Mouse (Mus musculus): Measurements from ENCODE around the gene Ccm2l. TPM values are rescaled to one million over a fixed set of nuclear protein-coding genes. Genes with fewer than 3 reads are reported as not detected.
A peak's percentile ranks its signal among the peaks of the same experiment; 100 is the strongest.

Ccm2l gene
- total and polyA plus RNA-seq, 2 experiments from 2014 or later, result 1.3 to 3.9 TPM

DNA sequence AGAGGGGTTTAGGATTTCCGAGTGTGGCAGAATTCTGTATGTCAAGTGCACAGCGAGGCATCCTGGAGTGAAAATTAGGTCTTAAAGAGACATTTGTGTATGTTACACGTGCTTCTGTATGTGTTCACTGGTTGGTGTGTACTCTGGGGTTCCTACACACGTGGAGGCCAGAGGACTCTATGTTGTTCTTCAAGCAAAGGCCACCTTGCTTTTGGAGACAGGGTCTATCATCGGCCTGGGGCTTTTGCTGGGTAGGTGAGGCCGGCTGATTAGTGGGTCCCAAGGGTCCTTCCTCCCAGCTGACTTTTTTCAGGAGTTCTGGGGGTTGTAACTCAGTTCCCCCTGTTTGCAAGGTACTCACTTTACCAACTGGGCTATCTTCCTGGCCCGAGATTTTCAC, 43.8 kb downstream of the Ccm2l start:
- Histone ChIP-seq H3K36me3 (ENCODE audit: insufficient read depth, low read length) (no peaks in the 10 kb centered on the region), H3K9ac (replicated peaks; ENCODE audit: low read length) (no peak overlapping the region), H3K27ac (no peak overlapping the region), H3K4me1 (ENCODE audit: insufficient read depth, low read length) (0 out of 2 replicates have a peak, but pooled peaks cover 2% of the 10 kb centered on the region), H3K4me2 (ENCODE audit: low read depth, low read length) (peak overlapping the region; percentile 90; the same call in 1 of the 2 replicates), H3K4me3 (ENCODE audit: low read length) (no peak overlapping the region), H3K9me3 (ENCODE audit: low read length) (no peaks in the 10 kb centered on the region), H3K27me3 (ENCODE audit: insufficient read depth, low read length) (peaks cover 14% of the 10 kb centered on the region; the same call in 1 of the 2 replicates)
- no peak for TF ChIP-seq CTCF (IDR thresholded peaks at IDR 0.05; ENCODE audit: low read depth)
- no peak for DNase-seq (ENCODE audit: low spot score)
- ATAC-seq, result no peak
- WGBS, result 73% methylated on average over 7 of the region's 7 CpGs

DNA sequence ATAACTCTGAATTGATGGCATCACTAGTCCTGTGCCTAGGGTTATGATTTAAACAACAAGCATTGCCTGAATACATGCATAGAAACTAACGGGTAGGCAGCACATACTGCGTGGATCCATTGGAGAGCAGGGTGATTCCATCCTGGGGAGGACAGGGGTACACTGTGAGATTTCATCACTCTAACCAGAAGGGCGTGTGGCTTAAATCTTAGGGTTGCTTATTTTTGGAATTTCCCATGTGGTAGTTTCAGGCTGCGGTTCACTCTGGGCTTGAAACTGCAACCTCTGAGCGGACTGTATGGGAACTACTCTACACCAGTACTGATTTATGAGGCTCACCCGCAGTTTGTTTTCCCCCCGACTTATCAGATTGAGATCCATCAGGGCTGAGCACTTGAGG, 45.5 kb downstream of the Ccm2l start:
- DNase-seq (ENCODE audit: low spot score), result no peak
- no peak overlapping the region for H3K27ac ChIP-seq
- no peaks in the 10 kb centered on the region for H3K36me3 ChIP-seq (ENCODE audit: insufficient read depth, low read length)
- ATAC-seq, result no peak
- WGBS, result 90% methylated on average over 7 of the region's 7 CpGs
- 0 out of 2 replicates have a peak, but pooled peaks cover 2% of the 10 kb centered on the region for H3K4me1 ChIP-seq (ENCODE audit: insufficient read depth, low read length)
- H3K9me3 ChIP-seq (ENCODE audit: low read length), result no peaks in the 10 kb centered on the region
- no peak overlapping the region for H3K4me2 ChIP-seq (ENCODE audit: low read depth, low read length)
- H3K9ac ChIP-seq (replicated peaks; ENCODE audit: low read length), result no peak overlapping the region
- no peak for TF ChIP-seq CTCF (IDR thresholded peaks at IDR 0.05; ENCODE audit: low read depth)
- H3K27me3 ChIP-seq (ENCODE audit: insufficient read depth, low read length), result peaks cover 14% of the 10 kb centered on the region; the same call in 1 of the 2 replicates
- no peak overlapping the region for H3K4me3 ChIP-seq (ENCODE audit: low read length)

DNA sequence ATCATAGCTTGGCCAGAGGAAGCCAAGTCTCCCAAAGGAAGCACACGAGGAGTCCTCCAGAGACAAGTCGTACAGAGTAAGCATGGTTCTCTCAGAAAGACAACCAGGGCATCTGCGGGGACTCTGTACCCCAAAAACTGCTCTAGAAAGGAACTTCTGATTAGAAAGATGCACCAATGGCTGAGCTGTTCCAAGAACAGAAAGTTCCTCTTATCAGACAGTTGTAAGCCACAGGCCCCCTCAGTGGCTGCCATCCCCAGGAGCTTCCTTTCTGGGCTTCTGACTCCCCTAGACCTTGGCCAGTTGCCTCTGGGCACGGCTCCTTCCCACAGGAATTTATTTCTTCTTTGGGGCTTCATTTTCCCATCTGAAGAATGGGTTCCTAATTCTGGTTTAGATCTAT, 49.9 kb downstream of the Ccm2l start:
- H3K9me3 ChIP-seq (ENCODE audit: low read length), result no peaks in the 10 kb centered on the region
- no peak overlapping the region for H3K9ac ChIP-seq (replicated peaks; ENCODE audit: low read length)
- no peak overlapping the region for H3K27ac ChIP-seq
- TF ChIP-seq CTCF (IDR thresholded peaks at IDR 0.05; ENCODE audit: low read depth), result no peak
- ATAC-seq (no peak), DNase-seq (ENCODE audit: low spot score) (no peak)
- no peaks in the 10 kb centered on the region for H3K4me1 ChIP-seq (ENCODE audit: insufficient read depth, low read length)
- WGBS, result 72% methylated on average over 4 of the region's 4 CpGs
- H3K27me3 ChIP-seq (ENCODE audit: insufficient read depth, low read length), result no peaks in the 10 kb centered on the region; the same call in 1 of the 2 replicates
- H3K4me2 ChIP-seq (ENCODE audit: low read depth, low read length), result no peak overlapping the region
- no peaks in the 10 kb centered on the region for H3K36me3 ChIP-seq (ENCODE audit: insufficient read depth, low read length)
- H3K4me3 ChIP-seq (ENCODE audit: low read length), result no peak overlapping the region

DNA sequence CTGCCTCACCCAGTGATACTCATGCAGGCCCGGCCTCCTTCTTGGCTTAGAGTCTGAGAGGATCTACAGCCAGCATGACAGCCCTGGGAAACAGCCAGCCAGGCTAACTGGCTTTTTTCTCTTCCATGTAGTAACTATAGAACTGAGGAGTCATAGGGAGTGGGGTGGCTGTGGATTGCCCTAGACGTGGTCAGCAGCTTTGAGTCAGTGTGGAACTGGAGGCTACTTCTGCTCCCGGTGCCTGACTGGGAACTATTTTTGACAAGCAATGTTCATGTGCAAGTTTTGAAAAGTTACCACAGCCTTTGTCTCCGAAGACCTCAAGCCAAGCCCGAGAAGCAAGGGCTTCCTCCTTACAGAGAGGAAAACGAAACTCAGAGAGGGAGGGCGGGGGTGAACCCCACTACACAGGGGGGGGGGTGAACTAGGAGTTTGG, 51.3 kb downstream of the Ccm2l start:
- Histone ChIP-seq H3K27me3 (ENCODE audit: insufficient read depth, low read length) (no peaks in the 10 kb centered on the region), H3K4me2 (ENCODE audit: low read depth, low read length) (no peak overlapping the region), H3K9ac (replicated peaks; ENCODE audit: low read length) (no peak overlapping the region), H3K4me1 (ENCODE audit: insufficient read depth, low read length) (no peaks in the 10 kb centered on the region), H3K4me3 (ENCODE audit: low read length) (no peak overlapping the region), H3K36me3 (ENCODE audit: insufficient read depth, low read length) (no peaks in the 10 kb centered on the region), H3K9me3 (ENCODE audit: low read length) (no peaks in the 10 kb centered on the region), H3K27ac (no peak overlapping the region)
- TF ChIP-seq CTCF (IDR thresholded peaks at IDR 0.05; ENCODE audit: low read depth), result no peak
- no peak for ATAC-seq
- WGBS, result 70% methylated on average over 7 of the region's 7 CpGs
- peak; percentile 13 for DNase-seq (ENCODE audit: low spot score)

DNA sequence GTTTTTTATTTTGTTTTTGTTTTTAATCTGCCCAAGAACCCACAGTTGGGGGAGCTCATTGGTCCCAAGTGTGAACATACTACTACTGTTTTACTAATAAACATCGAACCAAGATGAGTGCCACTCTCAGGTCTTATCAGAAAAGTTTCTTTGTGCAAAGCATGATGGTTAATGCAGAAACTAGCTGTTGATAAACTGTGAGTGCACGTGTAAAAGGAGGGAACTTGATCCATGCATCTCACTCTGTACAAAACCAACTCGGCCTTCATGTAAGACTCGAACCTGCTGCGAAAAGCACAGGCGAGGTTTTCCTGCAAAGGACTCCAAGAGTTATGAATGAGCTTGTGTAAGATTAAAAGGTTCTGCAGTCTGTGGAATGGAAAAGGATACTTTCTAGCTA, 53.7 kb downstream of the Ccm2l start:
- Histone ChIP-seq H3K36me3 (ENCODE audit: insufficient read depth, low read length) (no peaks in the 10 kb centered on the region), H3K27me3 (ENCODE audit: insufficient read depth, low read length) (no peaks in the 10 kb centered on the region), H3K4me2 (ENCODE audit: low read depth, low read length) (no peak overlapping the region), H3K4me1 (ENCODE audit: insufficient read depth, low read length) (no peaks in the 10 kb centered on the region), H3K27ac (no peak overlapping the region), H3K9ac (replicated peaks; ENCODE audit: low read length) (no peak overlapping the region), H3K9me3 (ENCODE audit: low read length) (no peaks in the 10 kb centered on the region), H3K4me3 (ENCODE audit: low read length) (no peak overlapping the region)
- no peak for DNase-seq (ENCODE audit: low spot score)
- no peak for TF ChIP-seq CTCF (IDR thresholded peaks at IDR 0.05; ENCODE audit: low read depth)
- no peak for ATAC-seq
- 87% methylated on average over 6 of the region's 6 CpGs for WGBS

DNA sequence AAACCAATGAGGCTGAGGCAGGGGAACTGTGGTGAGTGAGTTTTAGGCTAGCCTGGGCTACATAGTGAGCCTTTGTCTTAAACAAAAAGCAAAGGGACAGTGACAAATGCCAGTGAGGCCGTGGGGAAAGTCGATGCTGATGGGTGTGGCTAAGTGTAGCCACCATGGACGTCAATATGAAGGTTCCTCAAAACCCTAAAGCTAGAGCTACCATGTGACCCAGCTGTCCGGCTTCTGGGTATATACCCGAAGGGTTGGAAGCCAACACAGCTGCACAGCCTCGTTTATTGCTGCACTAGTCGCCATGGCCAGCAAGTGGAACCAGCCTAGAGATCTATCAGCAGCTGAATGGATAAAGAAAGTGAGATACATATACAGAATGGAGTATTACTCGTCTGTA, 54.4 kb downstream of the Ccm2l start:
- TF ChIP-seq CTCF (IDR thresholded peaks at IDR 0.05; ENCODE audit: low read depth), result no peak
- Histone ChIP-seq H3K4me1 (ENCODE audit: insufficient read depth, low read length) (no peaks in the 10 kb centered on the region), H3K27me3 (ENCODE audit: insufficient read depth, low read length) (no peaks in the 10 kb centered on the region), H3K36me3 (ENCODE audit: insufficient read depth, low read length) (no peaks in the 10 kb centered on the region), H3K4me2 (ENCODE audit: low read depth, low read length) (no peak overlapping the region), H3K4me3 (ENCODE audit: low read length) (no peak overlapping the region), H3K9me3 (ENCODE audit: low read length) (no peaks in the 10 kb centered on the region), H3K9ac (replicated peaks; ENCODE audit: low read length) (no peak overlapping the region), H3K27ac (no peak overlapping the region)
- ATAC-seq (no peak), DNase-seq (ENCODE audit: low spot score) (no peak)
- WGBS, result 67% methylated on average over 8 of the region's 8 CpGs

DNA sequence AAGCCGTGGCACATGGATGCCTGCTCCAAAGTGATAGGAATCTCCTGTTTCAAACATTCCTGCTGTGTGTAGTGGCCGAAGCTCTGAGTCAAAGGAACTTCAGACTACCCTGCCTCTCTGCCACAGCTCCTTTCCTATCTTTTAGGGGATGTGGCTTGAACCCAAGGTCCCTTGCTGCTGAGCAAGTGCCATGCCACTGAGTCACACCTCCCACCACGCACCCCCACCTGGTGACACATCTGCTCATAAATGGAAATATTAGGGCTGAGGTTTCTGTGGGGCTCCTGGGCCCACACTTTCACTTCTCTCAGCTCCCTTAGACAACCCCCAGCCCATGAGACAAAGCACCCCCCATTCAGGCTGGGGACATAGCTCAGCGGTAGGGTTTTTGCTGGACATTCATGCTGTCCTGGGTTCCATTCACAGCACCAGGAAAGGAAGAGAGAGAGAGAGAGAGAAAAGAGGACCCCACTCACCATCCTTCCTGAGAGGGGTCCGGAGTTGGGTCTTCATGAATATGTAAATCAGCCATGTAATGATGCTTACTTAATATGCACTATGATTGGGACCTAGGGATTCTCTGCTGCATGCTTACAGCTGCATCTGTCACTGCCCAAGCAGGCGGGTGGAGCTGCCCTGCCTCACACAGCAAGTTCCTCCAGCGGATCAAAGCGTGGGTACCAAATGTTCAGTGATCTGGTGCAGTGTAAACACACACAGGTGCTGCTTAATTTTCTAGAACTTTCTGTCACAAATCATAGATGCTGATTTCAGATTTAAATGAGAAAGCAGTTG, 56.3 kb downstream of the Ccm2l start:
- Histone ChIP-seq H3K4me1 (ENCODE audit: insufficient read depth, low read length) (no peaks in the 10 kb centered on the region), H3K4me3 (ENCODE audit: low read length) (no peak overlapping the region), H3K4me2 (ENCODE audit: low read depth, low read length) (no peak overlapping the region), H3K27me3 (ENCODE audit: insufficient read depth, low read length) (no peaks in the 10 kb centered on the region), H3K9ac (replicated peaks; ENCODE audit: low read length) (no peak overlapping the region), H3K9me3 (ENCODE audit: low read length) (no peaks in the 10 kb centered on the region), H3K27ac (no peak overlapping the region), H3K36me3 (ENCODE audit: insufficient read depth, low read length) (no peaks in the 10 kb centered on the region)
- no peak for ATAC-seq
- WGBS, result 62% methylated on average over 8 of the region's 8 CpGs
- TF ChIP-seq CTCF (IDR thresholded peaks at IDR 0.05; ENCODE audit: low read depth), result no peak
- no peak for DNase-seq (ENCODE audit: low spot score)

Data from hindbrain, postnatal 0 days (tissue).